Mouse (Mus musculus) neural tube, embryonic 11.5 days (tissue): ENCODE data around the gene Olfr293. TPM values are rescaled to one million over a fixed set of nuclear protein-coding genes. Genes with fewer than 3 reads are reported as not detected.

Experiments used
- ATAC-seq: fragments of 200-750 bp; cut with Nextera tagmentation; 2 replicates; pipeline ENCODE4 v1.8.0; 2017; ENCODE audit warnings: moderate number of reproducible peaks, mild to moderate bottlenecking, moderate TSS enrichment, moderate library complexity; ENCODE audit not compliant: insufficient read depth, low FRiP score, low TSS enrichment
- DNase-seq: peaks from one replicate; pipeline ENCODE4 v3.0.0-alpha.2; 2015; ENCODE audit warnings: low spot score
- H3K27ac ChIP-seq: fragments of 300-500 bp; sonication (generic); 2 replicates; pipeline ENCODE4 v1.5.1; 2014; ENCODE audit warnings: low read depth, mild to moderate bottlenecking, low read length
- H3K27me3 ChIP-seq: fragments of 300-500 bp; sonication (generic); 2 replicates; pipeline ENCODE4 v1.6.1; 2014; ENCODE audit warnings: mild to moderate bottlenecking, low read length, mixed read lengths; ENCODE audit not compliant: control insufficient read depth, insufficient read depth
- H3K36me3 ChIP-seq: fragments of 300-500 bp; sonication (generic); 2 replicates; pipeline ENCODE4 v1.6.1; 2014; ENCODE audit warnings: mild to moderate bottlenecking, low read length, moderate library complexity, mixed read lengths; ENCODE audit not compliant: control insufficient read depth, insufficient read depth
- H3K4me1 ChIP-seq: fragments of 300-500 bp; sonication (generic); 2 replicates; pipeline ENCODE4 v1.6.1; 2014; ENCODE audit warnings: low read length, mixed read lengths; ENCODE audit not compliant: control insufficient read depth, insufficient read depth
- H3K4me2 ChIP-seq: fragments of 300-500 bp; sonication (generic); 2 replicates; pipeline ENCODE4 v1.6.1; 2014; ENCODE audit warnings: low read depth, mild to moderate bottlenecking, moderate library complexity
- H3K4me3 ChIP-seq: fragments of 300-500 bp; sonication (generic); 2 replicates; pipeline ENCODE4 v1.5.1; 2014; ENCODE audit warnings: low read depth, low read length
- H3K9ac ChIP-seq: fragments of 300-500 bp; sonication (generic); 2 replicates; pipeline ENCODE4 v1.6.1; 2014; ENCODE audit warnings: mild to moderate bottlenecking, low read length
- H3K9me3 ChIP-seq: fragments of 300-500 bp; sonication (generic); 2 replicates; pipeline ENCODE4 v1.6.1; 2016; ENCODE audit warnings: low read length; ENCODE audit not compliant: control insufficient read depth
- WGBS: fragments of 180-500 bp; shearing (Covaris S2); extraction: QIAGEN DNeasy Blood & Tissue Kit; methylation state at CpG from one replicate; pipeline ENCODE4 v1.1.7; 2014; 5-methylcytosine and 5-hydroxymethylcytosine counted together
- polyA plus RNA-seq: library from polyadenylated mRNA; unstranded; fragments of >200 nt; fragmentation: Nextera tagmentation; extraction: Ambion mirVana; gene quantifications from 2 replicates; pipeline ENCODE4 v1.2.1, GENCODE M21; 2014

The Olfr293 gene
- not detected in 2 replicates for polyA plus RNA-seq

DNA sequence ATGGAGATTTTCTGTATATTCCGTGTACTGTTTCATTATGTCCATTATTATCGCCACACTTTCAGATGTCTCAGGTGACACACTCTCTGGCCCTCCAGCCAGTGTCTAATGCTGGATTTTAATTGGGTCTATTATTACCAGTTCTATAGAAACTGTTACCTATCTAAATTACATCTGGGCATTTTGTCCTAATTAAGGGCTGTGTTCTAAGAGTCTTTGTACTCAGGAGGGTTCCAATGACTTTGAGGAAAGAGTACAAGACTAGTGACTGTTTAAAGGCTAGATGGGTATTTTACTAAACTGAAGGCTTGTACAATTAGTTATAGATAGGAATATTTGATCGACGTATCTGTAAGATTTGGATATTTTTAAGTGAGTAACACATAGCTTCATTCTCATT lies at the start of gene Olfr293:
TSS of gene Olfr293 (plus strand) at position 301 of the 400 bp plus-strand sequence.
- Histone ChIP-seq H3K4me1 (no peaks in the 10 kb centered on the region), H3K9me3 (no peaks in the 10 kb centered on the region), H3K27ac (no peak within 1 kb of the TSS), H3K27me3 (no peaks in the 10 kb centered on the region), H3K4me2 (no peak within 1 kb of the TSS), H3K4me3 (no peak within 1 kb of the TSS), H3K9ac (no peak within 1 kb of the TSS), H3K36me3 (no peaks in the 10 kb centered on the region)
- DNase-seq = no peak
- WGBS = 93% methylated on average over 4 of the region's 4 CpGs
- ATAC-seq = no peak

DNA sequence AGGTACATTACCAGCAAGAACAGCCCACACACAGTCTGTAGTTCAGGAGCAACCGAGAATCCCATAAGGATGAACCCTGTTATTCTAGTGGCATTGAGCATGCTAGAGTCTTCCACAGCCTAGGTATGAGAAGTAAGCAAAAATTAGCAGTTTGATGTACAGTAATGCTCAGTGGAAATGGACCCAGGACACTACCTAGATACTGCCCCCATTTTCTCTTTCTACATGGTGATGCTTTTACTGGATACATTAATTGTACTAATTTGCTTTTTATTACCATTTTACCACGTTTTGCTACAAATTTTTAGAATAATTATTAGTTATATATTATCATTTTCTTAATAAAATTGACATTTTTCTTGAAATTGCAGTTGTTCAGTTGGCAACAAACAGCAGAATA lies 32.3 kb upstream of the Olfr293 start, which contains the start of gene Olfr294:
TSS of gene Olfr294 (minus strand) at position 101 of the 400 bp plus-strand sequence.
- Histone ChIP-seq H3K4me2 (no peak within 1 kb of the TSS), H3K9me3 (no peaks in the 10 kb centered on the region), H3K9ac (no peak within 1 kb of the TSS), H3K4me3 (no peak within 1 kb of the TSS), H3K36me3 (no peaks in the 10 kb centered on the region), H3K27ac (no peak within 1 kb of the TSS), H3K27me3 (no peaks in the 10 kb centered on the region), H3K4me1 (no peaks in the 10 kb centered on the region)
- 63% methylated on average over 2 of the region's 2 CpGs for WGBS
- no peak for DNase-seq
- ATAC-seq = no peak

DNA sequence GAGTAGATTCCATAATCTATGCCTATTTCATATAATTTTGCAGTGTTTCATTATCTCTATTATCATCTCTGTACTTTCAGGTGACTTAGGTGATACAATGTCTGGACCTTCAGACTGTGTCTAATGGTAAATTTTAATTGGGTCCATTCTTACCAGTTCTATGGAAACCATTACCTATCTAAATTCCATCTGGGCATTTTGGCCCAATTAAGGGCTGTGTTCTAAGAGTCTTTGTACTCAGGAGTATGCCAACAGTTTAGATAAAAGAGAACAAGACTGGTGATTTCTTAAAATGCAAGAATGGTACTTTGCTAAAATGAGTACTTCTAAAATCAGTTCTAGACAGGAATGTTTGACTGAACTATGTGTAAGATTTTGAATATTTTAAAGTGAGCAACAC lies 39.2 kb downstream of the Olfr293 start, which contains the start of gene Olfr292:
TSS of gene Olfr292 (plus strand) at position 301 of the 400 bp plus-strand sequence.
- DNase-seq = no peak
- Histone ChIP-seq H3K9ac (no peak within 1 kb of the TSS), H3K4me2 (no peak within 1 kb of the TSS), H3K36me3 (no peaks in the 10 kb centered on the region), H3K9me3 (no peaks in the 10 kb centered on the region), H3K4me1 (no peaks in the 10 kb centered on the region), H3K4me3 (no peak within 1 kb of the TSS), H3K27me3 (no peaks in the 10 kb centered on the region), H3K27ac (no peak within 1 kb of the TSS)
- ATAC-seq = no peak

Other genes starting within 250 kb of the Olfr293 start
- not detected in 2 replicates for gene Olfr301, start 245.2 kb upstream of the Olfr293 start, polyA plus RNA-seq
- not detected in 2 replicates for gene Olfr299, start 189.1 kb upstream of the Olfr293 start, polyA plus RNA-seq
- not detected in 2 replicates for gene Olfr298, start 156.6 kb upstream of the Olfr293 start, polyA plus RNA-seq
- gene Olfr297, start 129.1 kb upstream of the Olfr293 start, polyA plus RNA-seq = not detected in 2 replicates
- gene Olfr295, start 65.2 kb upstream of the Olfr293 start, polyA plus RNA-seq = not detected in 2 replicates
- gene Olfr294, start 32.4 kb upstream of the Olfr293 start, polyA plus RNA-seq = not detected in 2 replicates
- gene Olfr292, start 39.3 kb downstream of the Olfr293 start, polyA plus RNA-seq = not detected in 2 replicates
- 0.22 and 0.61 TPM in 2 replicates for gene Folh1, start 126.9 kb downstream of the Olfr293 start, polyA plus RNA-seq
- gene Vmn2r77, start 146.0 kb downstream of the Olfr293 start, polyA plus RNA-seq = not detected in 2 replicates